Mouse (Mus musculus): ENCODE data around the gene Rrp12. TPM values are rescaled to one million over a fixed set of nuclear protein-coding genes. Genes with fewer than 3 reads are reported as not detected.
A peak's percentile ranks its signal among the peaks of the same experiment; 100 is the strongest.
"Not testable (repeated sequence)": the region's sequence is repeated elsewhere in the genome, so short reads cannot be mapped to it uniquely, and the experiment has no call there.

Gene Rrp12
- polyA plus RNA-seq, 1 experiment from 2014 or later = 21.0 TPM

- Histone ChIP-seq H3K27ac (ENCODE audit: low read length) (no peak overlapping the region), H3K9ac (replicated peaks; ENCODE audit: low read depth, low read length) (no peak overlapping the region), H3K9me3 (ENCODE audit: control insufficient read depth, low read length) (no peaks in the 10 kb centered on the region), H3K4me2 (ENCODE audit: low read length) (no peak overlapping the region), H3K36me3 (ENCODE audit: control insufficient read depth, insufficient read depth) (peaks cover 28% of the 10 kb centered on the region), H3K27me3 (replicated peaks; ENCODE audit: control insufficient read depth, insufficient read depth, low read length) (no peaks in the 10 kb centered on the region), H3K4me3 (replicated peaks; ENCODE audit: low read length) (no peak overlapping the region), H3K4me1 (replicated peaks; ENCODE audit: control insufficient read depth, insufficient read depth, low read length) (peaks cover 3% of the 10 kb centered on the region; the same call in 1 of the 2 replicates)
- 76% methylated on average over 4 of the region's 4 CpGs for WGBS
- ATAC-seq = no peak
Measured at GRCm38 (mm10) chr19:41919471-41919870, 23.5 kb upstream of the Rrp12 start.

GRCm38 (mm10) chr19:41916853-41917252 lies 20.9 kb upstream of the Rrp12 start:
- WGBS = 94% methylated on average over 4 of the region's 4 CpGs
- ATAC-seq = no peak
- no peaks in the 10 kb centered on the region for H3K27me3 ChIP-seq (replicated peaks; ENCODE audit: control insufficient read depth, insufficient read depth, low read length)
- H3K9ac ChIP-seq (replicated peaks; ENCODE audit: low read depth, low read length) = no peak overlapping the region
- H3K4me3 ChIP-seq (replicated peaks; ENCODE audit: low read length) = no peak overlapping the region
- H3K36me3 ChIP-seq (ENCODE audit: control insufficient read depth, insufficient read depth) = peaks cover 21% of the 10 kb centered on the region
- no peak overlapping the region for H3K4me2 ChIP-seq (ENCODE audit: low read length)
- no peaks in the 10 kb centered on the region for H3K9me3 ChIP-seq (ENCODE audit: control insufficient read depth, low read length)
- peaks cover 19% of the 10 kb centered on the region for H3K4me1 ChIP-seq (replicated peaks; ENCODE audit: control insufficient read depth, insufficient read depth, low read length)
- no peak overlapping the region for H3K27ac ChIP-seq (ENCODE audit: low read length)

GRCm38 (mm10) chr19:41915294-41915693 lies 19.3 kb upstream of the Rrp12 start:
- Histone ChIP-seq H3K9ac (replicated peaks; ENCODE audit: low read depth, low read length) (no peak overlapping the region), H3K27ac (ENCODE audit: low read length) (no peak overlapping the region), H3K4me1 (replicated peaks; ENCODE audit: control insufficient read depth, insufficient read depth, low read length) (peaks cover 19% of the 10 kb centered on the region), H3K9me3 (ENCODE audit: control insufficient read depth, low read length) (no peaks in the 10 kb centered on the region), H3K27me3 (replicated peaks; ENCODE audit: control insufficient read depth, insufficient read depth, low read length) (no peaks in the 10 kb centered on the region), H3K4me2 (ENCODE audit: low read length) (no peak overlapping the region), H3K4me3 (replicated peaks; ENCODE audit: low read length) (no peak overlapping the region), H3K36me3 (ENCODE audit: control insufficient read depth, insufficient read depth) (peaks cover 21% of the 10 kb centered on the region)
- no peak for ATAC-seq
- WGBS = 95% methylated on average over 3 of the region's 3 CpGs

- H3K4me3 ChIP-seq (replicated peaks; ENCODE audit: low read length); H3K9me3 ChIP-seq (ENCODE audit: control insufficient read depth, low read length); H3K27me3 ChIP-seq (replicated peaks; ENCODE audit: control insufficient read depth, insufficient read depth, low read length); H3K27ac ChIP-seq (ENCODE audit: low read length); H3K9ac ChIP-seq (replicated peaks; ENCODE audit: low read depth, low read length); ATAC-seq; H3K4me2 ChIP-seq (ENCODE audit: low read length): not testable (repeated sequence)
- H3K4me1 ChIP-seq (replicated peaks; ENCODE audit: control insufficient read depth, insufficient read depth, low read length) = peaks cover 19% of the 10 kb centered on the region
- H3K36me3 ChIP-seq (ENCODE audit: control insufficient read depth, insufficient read depth) = peaks cover 19% of the 10 kb centered on the region
Measured at GRCm38 (mm10) chr19:41914592-41914882, 18.6 kb upstream of the Rrp12 start.

- no peaks in the 10 kb centered on the region for H3K9me3 ChIP-seq (ENCODE audit: control insufficient read depth, low read length)
- ATAC-seq = no peak
- H3K36me3 ChIP-seq (ENCODE audit: control insufficient read depth, insufficient read depth) = peaks cover 14% of the 10 kb centered on the region
- H3K9ac ChIP-seq (replicated peaks; ENCODE audit: low read depth, low read length) = peak overlapping the region; percentile 33
- peaks cover 19% of the 10 kb centered on the region for H3K4me1 ChIP-seq (replicated peaks; ENCODE audit: control insufficient read depth, insufficient read depth, low read length)
- peak overlapping the region; percentile 98 for H3K4me3 ChIP-seq (replicated peaks; ENCODE audit: low read length)
- peak overlapping the region; percentile 75 for H3K4me2 ChIP-seq (ENCODE audit: low read length)
- no peak overlapping the region for H3K27ac ChIP-seq (ENCODE audit: low read length)
- 34% methylated on average over 6 of the region's 6 CpGs for WGBS
- no peaks in the 10 kb centered on the region for H3K27me3 ChIP-seq (replicated peaks; ENCODE audit: control insufficient read depth, insufficient read depth, low read length)
Measured at GRCm38 (mm10) chr19:41913774-41914591, 18.0 kb upstream of the Rrp12 start.

- Histone ChIP-seq H3K27me3 (replicated peaks; ENCODE audit: control insufficient read depth, insufficient read depth, low read length) (no peaks in the 10 kb centered on the region), H3K36me3 (ENCODE audit: control insufficient read depth, insufficient read depth) (peaks cover 9% of the 10 kb centered on the region), H3K4me3 (replicated peaks; ENCODE audit: low read length) (peak overlapping the region; percentile 98), H3K4me2 (ENCODE audit: low read length) (peak overlapping the region; percentile 75), H3K27ac (ENCODE audit: low read length) (peak overlapping the region; percentile 80), H3K9ac (replicated peaks; ENCODE audit: low read depth, low read length) (peak overlapping the region; percentile 85), H3K4me1 (replicated peaks; ENCODE audit: control insufficient read depth, insufficient read depth, low read length) (peaks cover 19% of the 10 kb centered on the region), H3K9me3 (ENCODE audit: control insufficient read depth, low read length) (no peaks in the 10 kb centered on the region)
- WGBS = under 1% methylated on average over 50 of the region's 53 CpGs
- peak; percentile 79 for ATAC-seq
Measured at GRCm38 (mm10) chr19:41912121-41913080, 16.4 kb upstream of the Rrp12 start.

- peak within 1 kb of the TSS; percentile 75 for H3K4me2 ChIP-seq (ENCODE audit: low read length)
- peak within 1 kb of the TSS; percentile 88 for H3K27ac ChIP-seq (ENCODE audit: low read length)
- H3K36me3 ChIP-seq (ENCODE audit: control insufficient read depth, insufficient read depth) = peaks cover 2% of the 10 kb centered on the region; the same call in 1 of the 2 replicates
- no peaks in the 10 kb centered on the region for H3K9me3 ChIP-seq (ENCODE audit: control insufficient read depth, low read length)
- WGBS = 5% methylated on average over 53 of the region's 54 CpGs
- H3K4me1 ChIP-seq (replicated peaks; ENCODE audit: control insufficient read depth, insufficient read depth, low read length) = peaks cover 19% of the 10 kb centered on the region
- H3K4me3 ChIP-seq (replicated peaks; ENCODE audit: low read length) = peak within 1 kb of the TSS; percentile 98
- H3K27me3 ChIP-seq (replicated peaks; ENCODE audit: control insufficient read depth, insufficient read depth, low read length) = no peaks in the 10 kb centered on the region
- peak; percentile 96 for ATAC-seq
- peak within 1 kb of the TSS; percentile 85 for H3K9ac ChIP-seq (replicated peaks; ENCODE audit: low read depth, low read length)
Measured at GRCm38 (mm10) chr19:41911178-41912073, 15.5 kb upstream of the Rrp12 start, which contains the start of gene Pgam1. Pgam1 (plus strand) TSS chr19:41911923.

- Histone ChIP-seq H3K9ac (replicated peaks; ENCODE audit: low read depth, low read length) (no peak overlapping the region), H3K9me3 (ENCODE audit: control insufficient read depth, low read length) (no peaks in the 10 kb centered on the region), H3K27ac (ENCODE audit: low read length) (no peak overlapping the region), H3K4me1 (replicated peaks; ENCODE audit: control insufficient read depth, insufficient read depth, low read length) (peaks cover 19% of the 10 kb centered on the region), H3K36me3 (ENCODE audit: control insufficient read depth, insufficient read depth) (no peaks in the 10 kb centered on the region), H3K27me3 (replicated peaks; ENCODE audit: control insufficient read depth, insufficient read depth, low read length) (no peaks in the 10 kb centered on the region), H3K4me2 (ENCODE audit: low read length) (no peak overlapping the region), H3K4me3 (replicated peaks; ENCODE audit: low read length) (no peak overlapping the region)
- ATAC-seq = no peak
- 88% methylated on average over 2 of the region's 2 CpGs for WGBS
Measured at GRCm38 (mm10) chr19:41910396-41910795, 14.4 kb upstream of the Rrp12 start.
